Mouse (Mus musculus) thymus, postnatal 10 days (tissue): ENCODE measurements around the gene Gsg1l.

ENCODE experiments used
- DNase-seq, 2 experiments: peaks; one replicate each; pipeline ENCODE4 v3.0.0; 2021; ENCODE audit warnings: low spot score in 2 of 2

Gsg1l gene

DNA sequence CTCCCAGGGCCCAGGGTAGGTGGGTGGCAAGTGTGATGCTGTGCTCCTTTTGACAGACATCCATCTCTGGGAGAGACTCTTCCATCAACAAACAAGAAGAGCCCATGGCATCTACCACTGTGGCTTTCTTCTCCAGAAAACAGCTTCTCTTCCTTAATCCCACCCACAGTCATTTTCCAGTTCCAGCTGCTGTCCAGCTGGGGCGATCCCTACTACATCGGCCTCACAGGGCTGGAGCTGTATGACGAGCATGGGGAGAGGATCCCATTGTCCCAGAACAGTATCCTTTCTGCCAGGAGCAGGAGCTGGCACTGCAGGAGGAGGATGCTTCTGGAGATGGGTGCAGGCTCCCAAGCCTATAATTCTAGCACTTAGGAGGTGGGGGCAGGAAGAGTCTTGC is 213.6 kb downstream of the Gsg1l start:
- no peak for DNase-seq

DNA sequence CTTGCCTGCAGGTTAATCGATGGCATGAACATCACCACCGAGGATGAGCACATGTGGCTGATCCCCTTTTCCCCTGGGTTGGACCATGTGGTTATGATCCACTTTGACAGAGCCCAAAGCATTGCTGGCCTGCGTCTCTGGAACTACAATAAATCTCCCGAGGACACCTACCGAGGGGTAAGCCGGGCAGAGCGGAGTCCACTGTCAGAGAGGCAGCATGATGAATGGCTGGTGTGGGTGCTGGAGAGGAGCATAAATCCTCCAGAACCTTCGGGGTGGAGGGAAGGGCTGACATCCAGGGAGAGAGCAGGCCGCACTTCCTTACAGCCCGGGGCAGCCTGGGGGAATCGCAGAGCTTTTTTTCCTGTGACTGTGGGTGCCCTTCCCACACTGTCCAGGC is 217.0 kb downstream of the Gsg1l start:
- no peak for DNase-seq

DNA sequence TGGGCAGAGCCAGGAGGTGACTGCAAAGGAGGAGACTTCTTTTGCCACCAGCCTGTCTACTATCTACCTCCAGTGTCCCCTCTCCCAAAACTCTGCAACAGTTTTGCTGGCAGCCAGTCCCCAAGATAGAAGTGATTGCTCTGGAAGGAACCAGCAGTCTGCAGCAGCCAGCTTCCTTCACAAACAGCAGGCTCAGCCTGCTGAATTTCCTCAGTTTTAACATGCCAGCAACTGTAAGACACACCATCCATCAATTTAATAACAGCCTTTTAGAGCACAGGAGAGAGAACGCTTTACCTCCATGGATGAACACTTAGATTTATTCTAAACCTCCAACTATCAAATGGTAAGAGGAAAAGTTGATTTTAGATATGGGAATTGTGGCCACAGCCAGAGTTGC is 218.2 kb downstream of the Gsg1l start:
- DNase-seq: no peak

DNA sequence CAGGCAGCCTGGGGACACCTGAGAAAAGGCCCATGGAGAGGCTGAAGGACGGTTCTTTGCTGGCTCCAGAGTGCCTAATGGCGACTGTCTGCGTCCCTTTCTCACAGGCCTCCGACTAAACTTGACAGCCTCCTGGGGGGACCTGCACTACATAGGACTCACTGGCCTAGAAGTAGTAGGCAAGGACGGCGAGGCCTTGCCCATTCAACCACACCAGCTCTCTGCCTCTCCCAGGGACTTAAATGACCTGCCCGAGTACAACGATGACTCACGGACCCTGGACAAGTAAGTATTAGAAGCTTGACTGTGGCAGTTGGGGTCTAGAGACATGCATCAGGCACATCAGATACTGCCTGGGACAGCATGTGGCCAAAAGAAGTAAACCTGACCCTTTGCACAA is 221.8 kb downstream of the Gsg1l start:
- no peak for DNase-seq

DNA sequence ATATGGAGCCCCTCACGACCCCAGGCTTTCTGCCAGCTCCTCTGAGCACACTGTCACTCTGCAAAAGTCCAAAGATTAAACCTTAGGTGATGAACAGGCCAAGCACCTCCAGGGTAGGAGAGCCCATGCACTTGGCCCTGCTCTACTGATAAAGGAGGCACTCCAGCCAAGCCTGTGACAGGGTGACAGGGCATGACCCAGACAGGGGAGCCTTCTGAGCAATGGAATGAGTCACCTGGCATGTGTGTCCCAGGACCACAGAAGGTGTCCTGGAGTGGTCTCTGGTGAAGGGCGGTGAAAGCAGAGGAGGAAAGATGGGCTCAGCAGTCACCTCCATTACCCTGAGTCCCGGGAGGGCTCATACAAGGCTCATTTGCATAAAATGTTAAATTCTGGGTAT is 222.6 kb downstream of the Gsg1l start:
- DNase-seq: no peak

DNA sequence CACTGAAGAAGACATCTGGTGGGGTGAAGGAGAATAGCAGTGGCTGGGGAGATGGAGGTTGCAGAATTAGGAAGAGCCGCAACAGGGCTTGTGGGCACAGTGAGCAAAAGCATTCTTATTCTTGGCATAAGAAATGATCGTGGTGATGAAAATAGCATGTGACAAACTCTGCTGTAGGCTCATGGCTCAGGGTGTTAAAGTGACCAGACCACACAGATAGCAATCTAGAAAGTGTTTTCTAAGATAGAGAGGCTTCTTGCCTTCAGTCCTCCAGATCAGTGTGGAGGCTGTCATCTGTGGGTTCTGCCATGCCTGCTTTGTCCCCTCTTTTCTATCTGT is 234.7 kb downstream of the Gsg1l start:
- DNase-seq: no peak

DNA sequence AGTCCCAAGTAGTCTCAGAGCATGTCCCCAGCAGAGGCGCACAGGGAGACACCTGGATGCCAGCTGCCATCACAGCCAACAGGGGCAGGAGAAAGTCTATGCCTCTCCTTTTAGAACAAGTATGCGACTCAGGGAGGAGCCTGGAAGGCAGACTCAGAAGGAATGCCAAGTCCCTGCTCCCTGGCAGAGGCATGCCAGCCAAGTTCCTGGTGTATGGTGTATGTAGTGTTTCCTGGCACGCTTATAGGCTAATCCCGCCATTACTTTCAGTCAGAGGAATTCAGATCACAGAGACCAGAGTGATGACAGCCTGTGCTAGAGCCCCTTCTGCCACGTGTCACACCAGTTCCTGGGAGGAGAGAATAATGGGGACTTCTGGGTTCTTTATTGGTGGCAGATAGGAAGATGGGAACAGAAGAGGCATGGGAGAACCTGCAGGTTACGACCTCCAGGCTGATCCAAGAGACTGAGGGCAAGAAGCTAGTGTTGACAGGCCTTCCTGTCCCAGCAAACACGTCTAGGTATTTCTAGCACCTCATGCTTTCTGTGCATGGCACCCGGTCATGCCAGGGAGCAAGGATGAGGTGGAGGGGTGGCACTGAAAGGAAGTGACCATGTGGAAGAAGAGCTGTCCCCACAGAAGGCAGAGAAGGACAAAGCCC is 235.2 kb downstream of the Gsg1l start:
- no peak for DNase-seq

DNA sequence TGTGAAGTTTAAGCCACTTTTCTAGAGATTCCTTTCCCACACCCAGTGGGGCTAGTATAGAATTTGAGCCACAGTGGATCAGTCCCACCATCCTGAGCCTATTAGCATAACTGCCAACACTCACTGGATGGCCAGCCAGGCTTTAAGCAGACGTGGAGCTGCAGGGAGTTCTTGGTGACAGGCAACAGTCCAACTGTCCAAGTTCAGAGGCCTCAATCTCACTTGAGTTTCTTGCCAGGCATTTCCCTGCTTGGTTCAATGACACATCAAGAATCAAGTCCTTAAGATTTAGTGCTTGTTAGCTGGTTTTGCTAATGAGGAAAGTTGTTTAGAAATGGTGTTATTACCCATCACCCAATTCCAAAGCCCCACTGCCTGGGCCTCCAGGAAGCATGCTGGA is 236.6 kb downstream of the Gsg1l start:
- no peak for DNase-seq

DNA sequence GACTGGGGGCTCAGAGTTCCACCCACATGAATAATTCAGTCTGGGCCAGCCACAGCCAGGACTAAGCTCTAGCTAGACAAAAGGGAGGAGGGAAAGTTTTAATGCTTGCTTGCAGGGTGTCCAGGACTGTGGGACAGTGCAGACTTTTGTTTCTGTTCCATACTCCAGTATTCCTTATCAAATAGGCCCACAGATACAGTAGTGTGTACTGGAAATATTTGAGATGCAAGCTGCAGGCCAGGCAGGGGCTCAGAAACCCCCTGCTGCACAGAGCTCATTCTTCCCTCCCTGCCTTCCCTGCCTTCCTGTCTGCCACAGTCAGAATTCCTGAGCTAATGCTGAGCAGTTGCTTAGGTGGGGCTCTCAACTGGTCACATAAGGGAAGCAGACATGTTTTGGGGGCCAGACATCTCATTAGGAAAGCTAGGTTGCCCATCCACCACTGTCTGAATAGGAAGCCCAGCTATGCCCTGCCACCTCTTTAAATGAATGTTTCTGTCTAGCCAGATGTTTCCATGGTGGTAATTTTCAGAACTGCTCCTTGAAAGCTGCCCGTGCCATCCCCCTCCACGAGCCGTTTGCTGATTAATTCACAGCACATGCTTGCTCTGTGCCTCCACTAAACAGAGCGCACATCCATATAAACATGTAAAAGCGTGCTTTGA is 244.0 kb downstream of the Gsg1l start:
- no peak for DNase-seq

DNA sequence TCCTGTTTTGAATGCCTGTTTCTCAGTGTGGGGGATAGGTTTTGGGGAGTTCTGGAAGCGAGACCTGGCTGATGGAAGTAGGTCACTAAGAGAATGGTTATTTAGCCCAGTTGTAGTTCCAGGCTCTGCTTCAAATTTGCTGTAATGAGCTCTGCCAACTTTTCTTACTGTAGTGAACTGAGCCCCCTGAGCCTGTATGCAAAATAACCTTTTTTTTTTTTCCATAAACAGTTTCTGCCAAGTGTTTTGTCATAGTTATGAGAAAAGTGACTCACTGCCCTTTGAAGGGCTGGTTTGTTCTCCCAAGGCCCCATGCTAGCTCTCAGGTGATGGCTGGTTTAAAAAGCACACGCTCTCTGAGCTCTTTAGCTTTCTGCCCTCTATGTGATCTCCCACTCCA is 248.7 kb downstream of the Gsg1l start:
- DNase-seq: no peak

DNA sequence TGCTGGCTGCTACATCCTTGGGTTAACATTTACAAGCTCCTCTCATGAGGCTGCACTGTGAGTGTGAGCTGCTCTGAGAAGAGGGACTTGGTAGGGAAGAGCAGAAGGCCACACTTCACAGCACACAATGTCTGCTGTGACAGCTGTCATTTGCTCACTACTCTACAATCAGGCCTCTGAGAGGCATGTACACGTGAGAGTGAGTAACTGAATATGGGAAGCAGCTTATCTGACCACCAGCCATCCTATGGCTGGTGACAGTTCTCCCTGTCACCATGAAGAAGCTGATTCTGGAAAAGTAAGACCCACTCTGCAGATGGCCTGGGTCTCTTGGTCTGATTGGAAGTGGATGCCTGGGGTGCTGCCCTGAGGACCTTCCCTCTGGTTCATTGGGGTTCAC is 249.4 kb downstream of the Gsg1l start:
- no peak for DNase-seq

DNA sequence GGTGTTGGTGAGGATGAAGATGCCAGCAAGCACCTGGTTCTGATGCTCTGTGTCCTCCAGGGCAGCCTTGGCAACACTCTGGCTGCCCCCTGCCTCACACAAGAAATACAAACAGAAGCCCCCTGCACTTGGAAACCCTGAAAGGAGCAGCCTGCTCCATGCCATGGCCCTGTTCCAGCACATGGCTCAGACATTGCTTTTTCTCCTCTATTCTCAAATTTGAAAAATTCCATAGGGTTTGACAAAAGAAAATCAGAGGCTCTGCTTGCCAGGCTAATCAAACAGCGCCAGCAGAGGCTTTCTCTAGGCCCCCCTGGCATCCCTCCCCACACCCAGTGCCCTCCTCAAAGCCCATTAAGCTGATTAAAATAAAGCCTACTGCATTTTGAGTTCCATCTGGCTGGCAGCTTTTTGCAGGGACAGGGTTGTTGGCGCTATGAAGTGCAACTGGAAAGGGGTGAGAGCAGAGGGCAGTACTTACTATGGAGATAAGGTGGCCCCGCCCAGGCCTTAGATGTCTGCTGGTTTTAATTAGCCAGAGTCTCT is 253.0 kb downstream of the Gsg1l start:
- no peak for DNase-seq

DNA sequence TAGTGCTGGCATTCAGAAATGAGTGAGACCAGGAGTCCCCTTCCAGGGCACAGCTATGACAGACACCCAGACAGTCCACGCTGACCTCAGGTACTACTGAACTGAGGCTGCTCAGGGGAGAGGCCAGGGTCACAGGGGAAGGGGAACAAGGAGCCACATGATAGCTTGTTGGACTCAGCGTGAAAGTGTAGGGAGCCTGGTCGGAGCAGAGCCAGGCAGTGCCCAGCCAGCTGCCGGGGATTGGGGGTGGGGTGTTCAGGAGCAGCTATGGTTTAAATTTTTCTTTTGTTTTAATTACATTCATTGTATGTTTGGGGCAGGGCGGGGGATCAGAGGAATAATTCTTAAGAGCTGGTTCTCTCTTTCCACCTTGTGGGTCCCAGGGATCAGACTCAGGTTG is 253.7 kb downstream of the Gsg1l start:
- DNase-seq: no peak
